Comparison of ENCODE assay signal across 18 mouse cellular contexts in the genomic region with DNA sequence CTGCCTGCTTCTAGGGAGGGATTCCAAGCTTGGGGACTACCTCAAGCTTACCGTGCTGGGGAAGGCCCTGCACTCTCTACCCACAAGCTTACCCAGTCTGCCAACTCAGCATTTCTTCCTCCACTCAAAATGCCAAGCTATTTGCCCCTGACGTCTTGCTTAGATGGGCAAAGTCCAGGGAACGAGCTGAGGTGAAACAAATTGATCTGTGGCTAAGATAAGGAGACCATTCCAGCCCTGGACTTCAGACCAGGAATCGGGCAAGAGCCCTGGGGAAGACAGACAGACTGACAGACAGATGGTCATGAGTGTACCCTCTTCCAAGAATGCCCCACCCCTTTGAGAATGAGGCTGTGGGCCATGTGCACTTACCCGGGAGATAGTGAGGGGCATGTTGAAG. TPM values are rescaled to one million over a fixed set of nuclear protein-coding genes. Genes with fewer than 3 reads are reported as not detected.
DNase-seq lines count a peak whose midpoint lies in the region; ATAC-seq and TF ChIP-seq lines count a peak whose summit lies in the region.
"Had no signal": no experiment of that assay in that cellular context is flagged by ENCODE, and none has a peak within 500 bp of the region (broad histone marks: within the 10 kb centered on the region; RNA-seq: fewer than 3 reads in every experiment).

No protein-coding gene starts in this region.

- no peak for TF ChIP-seq EP300 in CH12.LX (IDR thresholded peaks at IDR 0.05; ENCODE audit: low read length)
- no peak for TF ChIP-seq EP300 in heart, postnatal 0 days (IDR thresholded peaks at IDR 0.05; ENCODE audit: low read depth)

- peak overlapping the region; percentile 19 for H3ac ChIP-seq in myocyte (ENCODE audit: control insufficient read depth, insufficient read length)

- DNase-seq in heart, postnatal 14 days = no peak
- no peak for DNase-seq in CH12.LX (ENCODE audit: extremely low read depth)
- no peak for DNase-seq in heart, postnatal 0 days (ENCODE audit: low spot score)
- no peak for DNase-seq in left cerebral cortex, postnatal 25 days (ENCODE audit: low spot score in 2 of 2)
- no peak for DNase-seq in spleen, postnatal 4 days (ENCODE audit: low spot score in 2 of 2)
- DNase-seq: cerebellum, adult 8-10 months; thymus, postnatal 4 days had no signal

- 29% methylated on average over 5 of the region's 5 CpGs for WGBS in heart, embryonic 15.5 days
- WGBS in heart, postnatal 0 days = 20% methylated on average over 5 of the region's 5 CpGs

- H3K9ac ChIP-seq in heart, embryonic 15.5 days = peak overlapping the region; percentile 81
- H3K9ac ChIP-seq in CH12.LX (ENCODE audit: insufficient read depth, low read depth) = no peak overlapping the region
- peak overlapping the region; percentile 94 for H3K9ac ChIP-seq in heart, postnatal 0 days (replicated peaks; ENCODE audit: low read depth, low read length)
- H3K9ac ChIP-seq: embryonic facial prominence, embryonic 15.5 days; hindbrain, embryonic 14.5 days; limb, embryonic 12.5 days had no signal

- intact Hi-C loops in heart, postnatal 14 days (cut with DNase I) = no loop called here
- intact Hi-C loops in left cerebral cortex, postnatal 25 days (cut with DNase I) = no loop called here

- ATAC-seq in heart, embryonic 15.5 days (replicated peaks; ENCODE audit: insufficient number of reproducible peaks, insufficient read depth, low FRiP score, low read depth) = no peak
- ATAC-seq in heart, postnatal 0 days (ENCODE audit: insufficient read depth, low read depth) = no peak
- ATAC-seq: CD4-positive, CD25-positive, alpha-beta regulatory T cell, adult 4 months had no signal

- dilution Hi-C loops in CH12.LX (cut with MboI; ENCODE audit: extremely low pct_ligation_motif_present, extremely low pct_unique_long_range_greater_than_20kb, low sequenced_read_pairs) = no loop called here

- TF ChIP-seq POLR2A in CH12.LX (IDR thresholded peaks at IDR 0.05; ENCODE audit: low read depth, low read length) (no peak), myocyte (IDR thresholded peaks at IDR 0.05; ENCODE audit: insufficient read length, low read depth) (no peak)

- in situ Hi-C loops in CH12.LX (cut with MboI; ENCODE audit: low pct_ligation_motif_present, low pct_unique_long_range_greater_than_20kb, low sequenced_read_pairs) = no loop called here

- H3K27ac ChIP-seq in heart, embryonic 15.5 days = peak overlapping the region; percentile 95
- no peak overlapping the region for H3K27ac ChIP-seq in CH12.LX (ENCODE audit: insufficient read depth, low read depth)
- H3K27ac ChIP-seq in heart, postnatal 0 days (ENCODE audit: low read depth) = peak overlapping the region; percentile 100
- H3K27ac ChIP-seq: embryonic facial prominence, embryonic 15.5 days; hindbrain, embryonic 14.5 days; limb, embryonic 12.5 days had no signal

- H3K79me2 ChIP-seq in CH12.LX (replicated peaks; ENCODE audit: control insufficient read depth, extremely low read depth, insufficient read depth, poor library complexity, severe bottlenecking) = no peaks in the 10 kb centered on the region
- H3K79me2 ChIP-seq in myocyte (ENCODE audit: control insufficient read depth, insufficient read depth) = peaks cover 16% of the 10 kb centered on the region

- H3K4me3 ChIP-seq in heart, embryonic 15.5 days = peak overlapping the region; percentile 60
- no peak overlapping the region for H3K4me3 ChIP-seq in CH12.LX (replicated peaks in 1 of 3; ENCODE audit: low read depth in 2 of 3, low read length in 2 of 3, poor library complexity in 1 of 3)
- H3K4me3 ChIP-seq in heart, postnatal 0 days (ENCODE audit: low read depth, low read length) = peak overlapping the region; percentile 64
- peak overlapping the region; percentile 34 for H3K4me3 ChIP-seq in myocyte
- H3K4me3 ChIP-seq: embryonic facial prominence, embryonic 15.5 days; limb, embryonic 12.5 days had no signal

- H3K4me2 ChIP-seq in heart, embryonic 15.5 days = peak overlapping the region; percentile 75
- H3K4me2 ChIP-seq in CH12.LX (ENCODE audit: insufficient read depth, low read depth, poor library complexity, severe bottlenecking) = no peak overlapping the region
- peak overlapping the region; percentile 61 for H3K4me2 ChIP-seq in heart, postnatal 0 days (ENCODE audit: low read depth, low read length)
- H3K4me2 ChIP-seq in myocyte (ENCODE audit: low read depth) = peak overlapping the region; percentile 79
- H3K4me2 ChIP-seq: embryonic facial prominence, embryonic 15.5 days; hindbrain, embryonic 14.5 days; limb, embryonic 12.5 days had no signal

- H3K9me3 ChIP-seq in heart, embryonic 15.5 days (replicated peaks) = no peaks in the 10 kb centered on the region
- peaks cover 6% of the 10 kb centered on the region for H3K9me3 ChIP-seq in CH12.LX (replicated peaks; ENCODE audit: low read length)
- H3K9me3 ChIP-seq in heart, postnatal 0 days (replicated peaks; ENCODE audit: control insufficient read depth, low read length) = no peaks in the 10 kb centered on the region
- H3K9me3 ChIP-seq: embryonic facial prominence, embryonic 15.5 days; limb, embryonic 12.5 days had no signal

- peaks cover 7% of the 10 kb centered on the region; the same call in 1 of the 2 replicates for H3K36me3 ChIP-seq in heart, embryonic 15.5 days
- H3K36me3 ChIP-seq in CH12.LX (replicated peaks in 1 of 2; ENCODE audit: control insufficient read depth in 1 of 2, insufficient read depth in 1 of 2, low read length in 1 of 2) (no peaks in the 10 kb centered on the region), myocyte (ENCODE audit: control insufficient read depth, insufficient read depth) (no peaks in the 10 kb centered on the region)
- peaks cover 16% of the 10 kb centered on the region; the same call in 1 of the 2 replicates for H3K36me3 ChIP-seq in heart, postnatal 0 days (replicated peaks; ENCODE audit: control insufficient read depth, insufficient read depth, low read length)
- H3K36me3 ChIP-seq: embryonic facial prominence, embryonic 15.5 days; limb, embryonic 12.5 days had no signal

- TF ChIP-seq RAD21 in CH12.LX (IDR thresholded peaks at IDR 0.05; ENCODE audit: low read depth, low read length) = no peak

- H3K27me3 ChIP-seq in heart, embryonic 15.5 days = no peaks in the 10 kb centered on the region
- no peaks in the 10 kb centered on the region for H3K27me3 ChIP-seq in CH12.LX (replicated peaks)
- H3K27me3 ChIP-seq in heart, postnatal 0 days (ENCODE audit: control insufficient read depth, insufficient read depth, low read length) = no peaks in the 10 kb centered on the region
- no peaks in the 10 kb centered on the region for H3K27me3 ChIP-seq in myocyte (ENCODE audit: control insufficient read depth, insufficient read depth, insufficient read length)
- H3K27me3 ChIP-seq: embryonic facial prominence, embryonic 15.5 days; limb, embryonic 12.5 days had no signal

- TF ChIP-seq CTCF in CH12.LX (conservative IDR thresholded peaks at IDR 0.05 in 1 of 2, IDR thresholded peaks at IDR 0.05 in 1 of 2; ENCODE audit: low read depth in 2 of 2, low read length in 2 of 2) = no peak
- no peak for TF ChIP-seq CTCF in heart, postnatal 0 days (IDR thresholded peaks at IDR 0.05; ENCODE audit: low read depth)

- peaks cover 70% of the 10 kb centered on the region for H3K4me1 ChIP-seq in heart, embryonic 15.5 days (replicated peaks)
- peaks cover 0 to 2% of the 10 kb centered on the region in 2 experiments; a peak in 1 of 4 replicates for H3K4me1 ChIP-seq in CH12.LX (ENCODE audit: control insufficient read depth in 1 of 2, insufficient read depth in 2 of 2)
- peaks cover 41% of the 10 kb centered on the region for H3K4me1 ChIP-seq in heart, postnatal 0 days (ENCODE audit: control insufficient read depth, insufficient read depth)
- H3K4me1 ChIP-seq: embryonic facial prominence, embryonic 15.5 days had no signal

TF ChIP-seq in CH12.LX, 34 proteins besides CTCF, POLR2A, EP300 and RAD21:
- no peak for TF ChIP-seq ELF1 (IDR thresholded peaks at IDR 0.05; ENCODE audit: low read depth, low read length)
- no peak for TF ChIP-seq RCOR1 (conservative IDR thresholded peaks at IDR 0.05; ENCODE audit: low read depth, low read length)
- TF ChIP-seq MAFK (IDR thresholded peaks at IDR 0.05; ENCODE audit: insufficient replicate concordance, low read length) = 0 out of 2 replicates have a peak, but pooled peaks have one; percentile 26
TF ChIP-seq in CH12.LX: peak in this region for 1.

TF ChIP-seq in myocyte, 11 proteins besides CTCF, POLR2A, EP300 and RAD21:
- TF ChIP-seq TCF12 (IDR thresholded peaks at IDR 0.05; ENCODE audit: insufficient read depth, poor library complexity, severe bottlenecking) (no peak), USF1 (IDR thresholded peaks at IDR 0.05; ENCODE audit: low read depth) (no peak), SRF (IDR thresholded peaks at IDR 0.05; ENCODE audit: control insufficient read depth, insufficient read length, low read depth) (no peak), E2F4 (IDR thresholded peaks at IDR 0.05; ENCODE audit: insufficient read depth) (no peak), MAX (IDR thresholded peaks at IDR 0.05; ENCODE audit: low read depth) (no peak), MYOD1 (IDR thresholded peaks at IDR 0.05; ENCODE audit: control insufficient read depth in 1 of 3, insufficient read length in 2 of 3, low read depth in 2 of 3) (no peak)

RNA-seq across cellular contexts. Expression of a gene that starts 0.5 kb away (rescaled TPM):
- 300 and 308 TPM in 2 replicates for polyA plus RNA-seq in heart, embryonic 15.5 days (2015; fragmentation: Nextera tagmentation; extraction: Ambion mirVana)
- 100 to 1,000 TPM; 877 to 926 TPM for total RNA-seq in heart, postnatal 14 days (2021)
- total RNA-seq in CH12.LX (2012; rRNA removed) (0.04 and 0.08 TPM in 2 replicates), CH12.LX (2014; rRNA removed) (0.04 TPM in 1 of 2 replicates, not detected in the other)
- polyA plus RNA-seq in CH12.LX (2012; ENCODE audit: insufficient read length, low read depth) (not detected in 2 replicates), myocyte (2012; fragmentation: generic; extraction: Trizol) (83.9 TPM)
- total RNA-seq in heart, postnatal 0 days (2014; rRNA removed; ENCODE audit: low replicate concordance) = 518 and 526 TPM in 2 replicates
- 376 and 380 TPM in 2 replicates for polyA plus RNA-seq in heart, postnatal 0 days (2015; fragmentation: Nextera tagmentation; extraction: Ambion mirVana)
- total RNA-seq in left cerebral cortex, postnatal 25 days (2021) = 1 to 10 TPM; 2.0 to 2.4 TPM
- total RNA-seq: neutrophil, adult 5-6 weeks had no signal
- polyA plus RNA-seq: CD4-positive, CD25-positive, alpha-beta regulatory T cell, adult 4 months; forebrain, embryonic 11.5 days had no signal

RNA-seq across cellular contexts. Expression of a gene that starts 11.9 kb away (rescaled TPM):
- polyA plus RNA-seq in heart, embryonic 15.5 days (2015; fragmentation: Nextera tagmentation; extraction: Ambion mirVana) = 5.0 and 5.6 TPM in 2 replicates
- 1 to 10 TPM; 2.2 to 2.3 TPM for total RNA-seq in heart, postnatal 14 days (2021)
- total RNA-seq in CH12.LX (2012; rRNA removed) (not detected in 2 replicates), CH12.LX (2014; rRNA removed) (not detected in 2 replicates)
- polyA plus RNA-seq in CH12.LX (2012; ENCODE audit: insufficient read length, low read depth) (not detected in 2 replicates), myocyte (2012; fragmentation: generic; extraction: Trizol) (0.23 TPM)
- 5.9 and 8.6 TPM in 2 replicates for total RNA-seq in heart, postnatal 0 days (2014; rRNA removed; ENCODE audit: low replicate concordance)
- polyA plus RNA-seq in heart, postnatal 0 days (2015; fragmentation: Nextera tagmentation; extraction: Ambion mirVana) = 8.4 and 8.7 TPM in 2 replicates
- total RNA-seq in left cerebral cortex, postnatal 25 days (2021) = not detected
- total RNA-seq: adrenal gland, postnatal 10 days; layer of hippocampus, postnatal 25 days; neutrophil, adult 5-6 weeks had no signal
- polyA plus RNA-seq: CD4-positive, CD25-positive, alpha-beta regulatory T cell, adult 4 months; hindbrain, embryonic 14.5 days; spleen, adult 2 months had no signal

Comparison
In these comparisons a context has a peak if more than half of its experiments do, and no peak if none do; other contexts are left out.
1. H3K4me3 ChIP-seq: peak in heart, embryonic 15.5 days (single experiment), heart, postnatal 0 days (single experiment) and myocyte (single experiment); none in CH12.LX (0 of 3).
2. RNA of a gene that starts 0.5 kb away (total RNA-seq): 877 to 926 TPM in heart, postnatal 14 days and 518 to 526 TPM in heart, postnatal 0 days; 2.0 to 2.4 TPM in left cerebral cortex, postnatal 25 days and 0.04 to 0.08 TPM in CH12.LX; every median in the first group is over 100 times any median in the second.